8 mouse cellular contexts compared by ENCODE assay signal in genomic region chr2:18984095-18984847, GRCm38 (mm10). TPM values are rescaled to one million over a fixed set of nuclear protein-coding genes. Genes with fewer than 3 reads are reported as not detected.
DNase-seq lines count a peak whose midpoint lies in the region; ATAC-seq and TF ChIP-seq lines count a peak whose summit lies in the region.
"Had no signal": no experiment of that assay in that cellular context is flagged by ENCODE, and none has a peak within 500 bp of the region (broad histone marks: within the 10 kb centered on the region; RNA-seq: fewer than 3 reads in every experiment).

No protein-coding gene starts in this region.

- H3K4me1 ChIP-seq in liver, embryonic 12.5 days = peaks cover 54% of the 10 kb centered on the region
- H3K4me1 ChIP-seq in hindbrain, postnatal 0 days (ENCODE audit: insufficient read depth, low read length) = no peaks in the 10 kb centered on the region

- TF ChIP-seq CTCF in hindbrain, postnatal 0 days (IDR thresholded peaks at IDR 0.05; ENCODE audit: low read depth) = no peak

- no peak overlapping the region for H3K27ac ChIP-seq in liver, embryonic 12.5 days
- no peak overlapping the region for H3K27ac ChIP-seq in hindbrain, postnatal 0 days

- peaks cover 7% of the 10 kb centered on the region; the same call in 1 of the 2 replicates for H3K36me3 ChIP-seq in liver, embryonic 12.5 days
- H3K36me3 ChIP-seq in hindbrain, postnatal 0 days (ENCODE audit: insufficient read depth, low read length) = no peaks in the 10 kb centered on the region

- no peaks in the 10 kb centered on the region for H3K27me3 ChIP-seq in liver, embryonic 12.5 days (replicated peaks)
- H3K27me3 ChIP-seq in hindbrain, postnatal 0 days (ENCODE audit: insufficient read depth, low read length) = no peaks in the 10 kb centered on the region

- ATAC-seq in liver, embryonic 12.5 days = no peak
- peak; percentile 65 to 77 for ATAC-seq in hematopoietic stem cell, adult 5-6 weeks (replicated peaks in 1 of 2; ENCODE audit: insufficient read depth in 1 of 2, low FRiP score in 2 of 2, low TSS enrichment in 1 of 2, low read depth in 1 of 2, poor library complexity in 2 of 2, severe bottlenecking in 2 of 2)
- ATAC-seq in hindbrain, postnatal 0 days = no peak

- WGBS in liver, embryonic 12.5 days (ENCODE audit: insufficient replicate concordance) = 75% methylated on average over 15 of the region's 15 CpGs
- 92% methylated on average over 15 of the region's 15 CpGs for WGBS in hindbrain, postnatal 0 days

- H3K9ac ChIP-seq in liver, embryonic 12.5 days = no peak overlapping the region
- no peak overlapping the region for H3K9ac ChIP-seq in hindbrain, postnatal 0 days (replicated peaks; ENCODE audit: low read length)
- H3K9ac ChIP-seq: lung, embryonic 14.5 days had no signal

- H3K4me3 ChIP-seq in liver, embryonic 12.5 days = no peak overlapping the region
- no peak overlapping the region for H3K4me3 ChIP-seq in hindbrain, postnatal 0 days (ENCODE audit: low read length)

- DNase-seq in liver = peak; percentile 37
- DNase-seq in naive thymus-derived CD4-positive, alpha-beta T cell, adult 2 months (ENCODE audit: low read depth) = peak; percentile 85
- DNase-seq in hindbrain, postnatal 0 days (ENCODE audit: low spot score) = no peak
- DNase-seq in right cerebral cortex, adult 2 months (ENCODE audit: low spot score in 2 of 2) = no peak
- DNase-seq in cerebellum, postnatal 25 days = no peak
- DNase-seq: lung, embryonic 14.5 days had no signal

- H3K4me2 ChIP-seq in liver, embryonic 12.5 days = no peak overlapping the region
- no peak overlapping the region for H3K4me2 ChIP-seq in hindbrain, postnatal 0 days (ENCODE audit: low read depth, low read length)
- H3K4me2 ChIP-seq: lung, embryonic 14.5 days had no signal

- H3K9me3 ChIP-seq in liver, embryonic 12.5 days (replicated peaks) = no peaks in the 10 kb centered on the region
- no peaks in the 10 kb centered on the region for H3K9me3 ChIP-seq in hindbrain, postnatal 0 days (ENCODE audit: low read length)

RNA-seq across cellular contexts. Expression of gene Pip4k2a, which starts 13.7 kb away (rescaled TPM):
- 26.2 and 26.4 TPM in 2 replicates for polyA plus RNA-seq in liver, embryonic 12.5 days (2016; fragmentation: Nextera tagmentation; extraction: Ambion mirVana)
- total RNA-seq in hematopoietic stem cell, adult 5-6 weeks (2017) = 35.3 and 40.9 TPM in 2 replicates
- total RNA-seq in hindbrain, postnatal 0 days (2014; rRNA removed) = 5.5 and 5.6 TPM in 2 replicates
- 8.2 and 8.9 TPM in 2 replicates for polyA plus RNA-seq in hindbrain, postnatal 0 days (2015; fragmentation: Nextera tagmentation; extraction: Ambion mirVana)

RNA-seq across cellular contexts. Expression of gene 4930426L09Rik, which starts 13.9 kb away (rescaled TPM):
- polyA plus RNA-seq in liver, embryonic 12.5 days (2016; fragmentation: Nextera tagmentation; extraction: Ambion mirVana) = 0.29 and 0.30 TPM in 2 replicates
- total RNA-seq in hematopoietic stem cell, adult 5-6 weeks (2017) = 0.19 and 0.55 TPM in 2 replicates
- 0.68 and 2.0 TPM in 2 replicates for total RNA-seq in hindbrain, postnatal 0 days (2014; rRNA removed)
- 0.35 and 0.76 TPM in 2 replicates for polyA plus RNA-seq in hindbrain, postnatal 0 days (2015; fragmentation: Nextera tagmentation; extraction: Ambion mirVana)

Comparison
In these comparisons a context has a peak if more than half of its experiments do, and no peak if none do; other contexts are left out.
1. DNase-seq: peak in liver (single experiment) and naive thymus-derived CD4-positive, alpha-beta T cell, adult 2 months (single experiment); none in hindbrain, postnatal 0 days (single experiment), right cerebral cortex, adult 2 months (0 of 2) and cerebellum, postnatal 25 days (0 of 2).
2. ATAC-seq: peak in hematopoietic stem cell, adult 5-6 weeks (2 of 2); none in liver, embryonic 12.5 days (single experiment) and hindbrain, postnatal 0 days (single experiment).